Mouse (Mus musculus): ENCODE data around the gene Tcl1b1.
"Not testable (repeated sequence)": the region's sequence is repeated elsewhere in the genome, so short reads cannot be mapped to it uniquely, and the experiment has no call there.

- not testable (repeated sequence) for TF ChIP-seq CTCF (IDR thresholded peaks at IDR 0.05; ENCODE audit: low read depth); EP300 (optimal IDR thresholded peaks at IDR 0.05)
Measured at GRCm38 (mm10) chr12:105190743-105191142, 31.3 kb downstream of the Tcl1b1 start, which contains the start of gene Tcl1b3.

All from stomach, postnatal 0 days (tissue).